Mouse (Mus musculus): ENCODE data around the gene Plxnb2.
A peak's percentile ranks its signal among the peaks of the same experiment; 100 is the strongest.

Plxnb2 gene

DNA sequence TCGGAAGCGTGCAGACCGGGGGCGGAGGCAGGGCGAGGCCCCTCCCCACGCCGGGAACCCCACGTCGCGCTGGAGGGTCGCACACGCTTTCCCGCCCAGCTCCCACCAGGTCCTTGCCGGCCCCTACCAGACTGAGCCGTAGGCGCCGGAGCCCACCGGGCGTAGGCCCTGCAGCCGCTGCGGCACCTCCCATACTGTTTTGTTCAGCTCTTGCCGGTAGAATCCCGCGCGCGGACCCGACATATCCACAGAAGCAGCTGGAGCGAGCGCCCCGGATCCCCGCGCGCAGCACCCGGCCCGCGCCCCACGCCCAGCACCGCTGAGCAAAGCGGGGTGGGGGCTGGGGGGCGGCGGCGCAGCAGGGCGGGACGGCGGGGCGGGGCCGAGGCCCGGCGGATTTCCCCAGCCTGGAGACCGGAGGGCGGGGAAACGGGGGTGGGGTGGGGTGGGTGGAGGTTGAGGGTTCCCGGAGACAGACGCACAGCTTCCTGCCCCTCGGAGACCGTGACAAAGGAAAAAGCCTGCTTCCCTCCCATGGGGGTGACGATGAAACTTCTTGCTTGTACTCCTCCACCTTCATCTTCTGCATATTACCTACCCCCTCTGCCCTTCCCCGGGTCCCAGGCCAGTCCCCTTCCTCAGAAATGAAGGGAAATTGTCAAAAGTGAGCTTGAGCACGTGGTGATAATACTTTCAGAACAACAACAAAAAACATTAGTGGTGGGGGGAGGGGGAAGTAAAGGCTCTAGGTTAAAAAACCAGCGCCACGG, 31.1 kb downstream of the Plxnb2 start, which contains the start of gene Mapk11:
TSS of gene Mapk11 (minus strand) at position 358 of the 770 bp plus-strand sequence.
- peak; percentile 68 for DNase-seq (ENCODE audit: extremely low spot score, low spot score)

DNA sequence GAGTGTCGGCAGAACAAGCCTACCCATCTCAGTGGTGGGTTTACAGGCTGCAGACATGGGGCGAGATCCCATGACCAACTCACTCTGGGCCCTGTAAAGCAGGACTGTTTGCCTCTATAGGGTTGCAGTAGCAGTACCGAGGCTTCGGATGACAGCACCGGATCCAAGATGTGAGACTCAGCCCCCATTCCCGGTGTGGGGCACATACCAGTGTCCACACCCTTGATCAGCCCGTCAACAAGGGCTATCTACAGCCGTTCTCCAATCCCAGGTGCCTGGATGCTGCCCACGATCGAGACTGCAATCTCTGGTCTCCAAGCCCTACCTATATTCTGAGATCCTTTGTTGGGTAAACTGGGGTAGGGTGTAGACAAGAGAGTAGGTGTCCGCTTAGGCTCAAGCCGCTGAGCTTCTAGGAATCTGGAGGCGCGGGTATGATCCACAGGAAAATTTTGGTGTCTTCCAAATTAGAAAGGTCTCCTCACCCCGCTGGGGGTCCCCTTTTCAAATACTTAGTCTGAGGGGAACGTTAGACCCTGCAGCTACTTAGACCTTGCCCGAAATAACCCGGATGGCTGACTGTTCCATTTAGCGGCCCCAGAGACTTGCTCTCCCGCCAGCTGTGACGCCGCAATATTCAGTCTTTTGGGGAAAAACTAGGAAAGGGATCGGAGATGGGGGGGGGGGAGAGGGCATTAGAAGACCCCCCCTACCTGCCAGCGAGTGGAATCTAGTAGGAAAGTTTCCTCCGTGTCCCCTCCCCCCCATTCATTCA, 31.9 kb downstream of the Plxnb2 start:
- peak; percentile 57 for DNase-seq (ENCODE audit: extremely low spot score, low spot score)

DNA sequence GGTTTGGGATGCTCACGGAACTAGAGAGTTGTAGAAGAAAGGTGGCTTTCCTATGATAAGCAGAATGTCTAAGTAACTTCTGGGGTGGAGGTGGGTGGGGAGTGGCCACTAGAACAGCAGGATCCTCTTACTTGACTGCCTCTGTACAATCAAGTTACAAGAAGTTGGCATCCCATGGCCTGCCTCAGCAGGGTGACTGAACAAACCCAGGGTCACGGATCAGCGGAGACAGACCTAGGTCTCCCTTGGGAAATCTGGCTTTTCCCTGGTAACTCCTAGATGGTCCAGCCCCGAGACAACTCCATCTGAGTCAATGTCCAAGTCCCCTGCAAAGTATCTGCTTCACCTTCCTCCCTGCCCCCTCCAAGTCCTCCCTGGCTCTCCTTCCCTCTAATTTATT, 32.7 kb downstream of the Plxnb2 start:
- DNase-seq (ENCODE audit: extremely low spot score, low spot score), result no peak

DNA sequence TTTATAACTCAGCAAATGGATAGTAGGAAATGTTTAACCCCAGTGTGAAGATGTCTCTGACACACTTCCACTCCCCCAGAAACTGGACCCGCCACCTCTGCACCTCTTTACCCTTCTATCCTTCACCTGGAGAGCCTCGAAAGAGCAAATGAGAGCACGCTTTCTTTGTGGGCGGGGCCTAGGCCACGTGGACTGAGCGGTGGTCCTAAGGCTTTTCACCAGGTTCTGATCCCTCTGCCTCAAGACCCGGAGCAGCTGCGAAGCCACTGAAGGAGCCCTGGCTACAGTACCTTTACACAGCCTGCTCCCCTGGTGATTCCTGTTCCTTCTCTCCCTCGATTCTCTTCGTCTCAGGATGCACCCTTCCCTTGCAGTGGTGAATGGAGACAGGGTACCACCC, 33.1 kb downstream of the Plxnb2 start:
- peak; percentile 27 for DNase-seq (ENCODE audit: extremely low spot score, low spot score)

DNA sequence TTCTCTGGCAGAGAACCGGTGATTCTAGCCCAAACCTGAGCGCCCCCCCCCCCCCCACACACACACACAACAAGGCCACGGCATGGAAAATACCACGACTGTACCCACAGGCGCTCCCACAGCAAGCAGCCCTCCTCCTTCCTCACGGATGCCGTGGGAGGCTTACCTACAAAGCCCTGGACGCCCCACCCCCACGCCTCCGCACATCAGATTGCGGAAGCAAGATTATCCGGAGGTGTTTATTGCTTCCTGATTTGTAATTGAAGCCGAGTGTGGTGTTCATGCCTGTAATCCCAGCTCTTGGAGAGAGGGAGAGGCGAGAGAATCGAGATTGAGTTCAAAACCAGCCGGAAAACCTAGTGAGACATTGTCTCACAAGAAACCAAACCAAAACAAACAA, 33.6 kb downstream of the Plxnb2 start:
- DNase-seq (ENCODE audit: extremely low spot score, low spot score), result no peak

DNA sequence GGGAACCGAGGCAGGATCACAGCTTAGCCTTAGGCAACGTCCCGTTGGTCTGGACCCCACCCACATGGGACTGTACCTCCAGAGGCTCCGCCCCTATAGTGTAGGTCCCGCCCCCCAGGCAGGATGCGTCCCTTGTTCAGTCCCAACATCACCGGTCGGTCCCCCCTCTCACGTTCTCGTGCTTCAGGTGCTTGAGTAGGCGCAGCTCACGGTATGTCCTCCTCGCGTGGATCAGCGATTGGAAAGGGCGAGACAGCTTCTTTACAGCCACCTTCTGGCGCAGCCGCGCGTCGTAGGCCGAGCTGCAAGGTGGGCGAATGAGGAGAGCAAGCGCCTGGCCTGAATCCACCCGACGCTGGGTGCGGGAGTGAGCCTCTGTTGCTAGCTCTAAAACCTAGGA, 34.1 kb downstream of the Plxnb2 start:
- DNase-seq (ENCODE audit: extremely low spot score, low spot score), result peak; percentile 40

DNA sequence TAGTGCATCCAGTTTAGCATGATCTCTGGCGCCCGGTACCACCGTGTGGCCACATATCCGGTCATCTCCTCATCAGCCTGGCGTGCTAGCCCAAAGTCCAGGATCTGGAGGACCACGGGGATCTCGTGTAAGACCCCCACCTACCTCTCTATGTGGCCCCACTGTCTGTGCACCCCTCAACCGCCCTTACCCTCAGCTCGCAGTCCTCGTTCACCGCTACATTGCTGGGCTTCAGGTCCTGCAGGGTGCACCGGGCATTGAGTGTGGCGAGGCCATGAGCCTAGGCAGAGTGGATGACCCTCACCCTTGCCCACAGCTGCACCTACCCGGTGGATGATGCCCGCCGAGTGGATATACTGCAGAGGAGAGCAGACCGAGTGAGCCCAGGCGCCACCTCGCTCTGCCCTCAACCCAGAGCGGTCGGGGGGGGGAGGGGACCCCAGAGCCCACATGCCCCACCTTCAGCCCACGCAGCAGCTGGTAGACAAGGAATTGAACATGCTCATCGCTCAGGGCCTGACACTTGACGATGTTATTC, 34.7 kb downstream of the Plxnb2 start:
- no peak for DNase-seq (ENCODE audit: extremely low spot score, low spot score)

DNA sequence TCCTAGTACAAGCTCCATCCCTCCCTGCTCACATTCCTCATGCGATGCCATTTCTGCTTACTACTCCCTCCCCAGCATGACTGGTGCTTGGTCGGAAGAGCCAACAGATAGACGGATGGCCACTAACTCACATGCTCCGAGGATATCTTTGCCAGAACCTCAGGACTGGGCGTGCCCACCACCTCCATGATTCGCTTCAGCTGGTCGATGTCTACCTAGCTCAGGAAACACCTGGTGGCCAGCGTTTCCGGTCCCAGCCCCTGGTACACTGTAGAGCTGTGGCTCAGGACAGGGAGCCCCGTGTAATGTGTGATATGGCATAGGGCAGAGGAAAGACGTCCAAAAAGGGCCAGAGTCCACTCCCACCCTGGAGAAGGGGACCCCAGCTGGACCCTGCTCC, 35.6 kb downstream of the Plxnb2 start:
- DNase-seq (ENCODE audit: extremely low spot score, low spot score), result no peak

DNA sequence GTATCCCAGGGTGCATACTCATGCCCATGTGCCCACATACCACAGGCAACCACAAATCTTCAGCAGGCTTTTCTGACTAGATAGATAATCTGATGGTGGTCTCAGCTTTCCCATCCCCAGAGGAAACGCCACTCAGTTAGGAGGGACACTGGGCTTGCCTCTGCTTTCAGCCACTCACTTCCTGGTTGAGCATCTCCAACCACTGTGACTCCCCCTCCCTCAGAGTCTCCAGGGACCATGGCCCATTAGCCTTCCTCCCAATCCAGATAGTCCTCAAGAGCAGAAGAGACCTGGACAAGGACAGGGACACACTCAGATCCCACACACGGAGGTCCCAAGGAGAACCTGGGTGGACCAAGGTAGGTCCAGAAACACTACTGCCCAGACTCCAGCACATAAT, 37.5 kb downstream of the Plxnb2 start:
- no peak for DNase-seq (ENCODE audit: extremely low spot score, low spot score)

DNA sequence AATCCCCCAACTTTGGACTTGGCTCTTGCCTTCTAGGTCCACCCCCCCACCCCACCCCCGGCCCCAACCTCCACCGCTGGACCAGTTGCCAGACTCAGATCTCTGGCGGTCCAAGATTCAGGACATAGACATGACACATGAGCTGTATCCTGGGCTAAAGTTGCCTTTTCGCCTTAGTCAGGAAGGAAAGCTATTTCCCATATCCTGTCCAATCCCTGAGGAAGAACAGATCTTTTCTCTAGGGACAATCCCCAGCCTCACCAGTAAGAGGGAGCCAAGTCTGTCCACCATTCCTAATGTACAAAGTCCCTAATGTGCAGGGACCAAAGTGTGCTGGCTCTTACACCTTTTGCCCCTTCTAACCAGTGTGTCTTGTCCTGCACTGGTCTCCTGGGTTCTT, 38.7 kb downstream of the Plxnb2 start:
- no peak for DNase-seq (ENCODE audit: extremely low spot score, low spot score)

DNA sequence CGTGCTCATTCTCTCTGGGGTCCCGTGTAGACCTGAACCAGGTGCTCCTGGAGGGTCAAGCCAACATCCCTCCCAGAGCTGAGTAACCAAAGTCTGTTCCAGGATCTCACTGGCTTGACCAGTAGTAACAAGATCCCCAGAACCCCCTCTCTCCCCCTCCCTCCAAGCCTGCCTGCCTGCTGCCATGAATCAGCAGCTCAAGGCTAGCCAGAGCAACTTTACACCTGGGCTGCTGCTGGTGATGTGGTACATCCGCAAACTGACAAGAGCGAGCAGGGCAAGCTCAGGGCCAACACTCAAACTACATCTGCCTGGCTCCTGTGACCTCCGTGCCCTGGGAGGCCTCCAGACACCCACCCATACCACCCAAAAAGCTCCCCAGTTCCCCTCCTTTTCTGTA, 39.1 kb downstream of the Plxnb2 start:
- DNase-seq (ENCODE audit: extremely low spot score, low spot score), result no peak

DNA sequence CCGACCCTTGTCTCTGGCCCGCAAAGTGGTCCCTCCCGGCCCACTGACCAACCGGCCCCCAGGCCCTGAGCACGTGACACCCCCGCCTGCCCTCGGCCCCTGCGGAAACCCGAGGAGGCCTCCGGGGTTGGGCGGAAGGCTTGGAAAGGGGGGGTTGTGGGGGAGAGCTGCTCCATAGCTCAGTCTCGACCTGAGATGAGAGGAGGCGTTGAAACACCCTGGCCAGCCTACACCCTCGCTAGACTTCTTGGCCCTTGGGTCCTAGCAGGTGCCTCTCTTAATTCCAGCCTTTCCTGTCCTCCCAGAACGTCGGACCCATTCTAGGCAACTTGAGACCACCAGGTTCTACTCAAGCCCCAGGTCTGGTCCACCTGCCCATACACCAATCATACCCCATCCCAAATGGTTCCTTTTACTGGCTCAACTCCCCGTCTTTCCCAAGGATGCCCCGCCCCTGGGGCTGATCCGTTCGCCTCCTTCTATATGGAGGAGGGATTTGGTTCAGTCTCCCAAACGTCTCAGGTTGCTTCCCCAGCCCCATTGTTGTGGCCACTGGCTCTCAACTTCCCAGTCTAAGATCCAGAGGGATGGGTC, 39.8 kb downstream of the Plxnb2 start, which contains the start of gene Mapk12:
TSS of gene Mapk12 (minus strand) at position 45 of the 594 bp plus-strand sequence.
- peak; percentile 71 for DNase-seq (ENCODE audit: extremely low spot score, low spot score)

DNA sequence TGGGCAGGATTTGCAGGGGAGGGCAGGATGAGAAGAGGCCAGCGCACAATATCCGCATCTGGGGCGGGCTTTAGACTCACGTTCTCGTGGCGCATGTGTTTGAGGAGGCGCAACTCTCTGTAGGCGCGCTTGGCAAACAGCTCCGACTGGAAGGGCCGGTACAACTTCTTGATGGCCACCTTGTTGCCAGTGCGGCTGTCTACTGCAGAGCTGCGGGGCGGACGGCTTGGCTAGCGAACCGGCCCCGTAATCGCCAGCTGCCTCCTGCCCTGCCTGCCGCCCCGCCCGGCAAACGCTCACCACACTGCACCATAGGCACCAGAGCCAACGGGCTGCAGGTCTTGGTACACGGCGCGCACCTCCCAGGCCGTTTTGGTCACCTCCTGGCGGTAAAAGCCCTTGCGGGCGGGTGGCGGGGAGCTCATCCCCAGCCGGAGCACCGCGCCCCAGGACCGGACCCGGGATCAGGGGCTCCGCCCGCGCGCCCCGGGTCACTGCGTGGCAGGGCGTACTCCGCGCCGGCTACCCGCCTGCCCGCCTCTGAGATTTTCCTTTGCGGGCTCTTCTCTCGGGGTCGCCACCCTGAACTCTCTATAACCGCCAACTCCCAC, 40.4 kb downstream of the Plxnb2 start:
- peak; percentile 58 for DNase-seq (ENCODE audit: extremely low spot score, low spot score)

DNA sequence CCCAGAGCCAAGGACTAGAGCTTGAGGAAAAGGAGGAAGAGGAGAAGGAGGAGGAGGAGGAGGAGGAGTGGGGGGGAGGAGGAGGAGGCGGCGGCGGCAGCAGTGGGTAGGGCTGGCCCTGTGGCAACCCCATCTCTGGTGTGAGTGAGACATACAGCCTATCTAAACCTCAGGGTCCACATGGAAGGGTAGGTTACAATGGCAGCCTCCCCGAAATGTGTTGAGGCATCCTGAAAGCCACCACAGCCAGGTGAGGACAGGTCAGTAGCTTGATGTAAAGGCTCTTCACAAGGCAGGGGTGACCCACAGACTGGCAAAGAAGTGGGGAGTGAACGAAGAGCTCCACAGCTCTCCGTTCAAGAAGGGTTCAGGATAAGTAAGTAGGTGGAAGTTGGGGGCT, 42.1 kb downstream of the Plxnb2 start:
- no peak for DNase-seq (ENCODE audit: extremely low spot score, low spot score)

DNA sequence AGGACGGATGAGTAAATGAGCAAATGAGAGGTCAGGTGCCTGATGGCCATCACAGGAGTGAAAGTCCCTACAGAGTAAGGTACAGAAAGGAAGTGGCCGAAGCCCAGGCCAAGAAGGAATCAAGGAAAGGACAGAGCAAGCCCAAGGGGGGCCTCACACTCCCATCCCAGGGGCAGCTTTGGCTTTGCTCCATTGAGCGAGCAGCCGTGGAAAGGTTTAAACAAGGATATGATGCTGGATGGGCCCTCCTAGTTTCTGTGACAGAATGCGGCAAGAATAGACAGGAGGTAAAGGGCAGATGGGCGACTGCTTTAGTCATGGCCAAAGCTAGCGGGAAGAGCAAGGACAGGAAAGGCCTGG, 42.6 kb downstream of the Plxnb2 start:
- no peak for DNase-seq (ENCODE audit: extremely low spot score, low spot score)

DNA sequence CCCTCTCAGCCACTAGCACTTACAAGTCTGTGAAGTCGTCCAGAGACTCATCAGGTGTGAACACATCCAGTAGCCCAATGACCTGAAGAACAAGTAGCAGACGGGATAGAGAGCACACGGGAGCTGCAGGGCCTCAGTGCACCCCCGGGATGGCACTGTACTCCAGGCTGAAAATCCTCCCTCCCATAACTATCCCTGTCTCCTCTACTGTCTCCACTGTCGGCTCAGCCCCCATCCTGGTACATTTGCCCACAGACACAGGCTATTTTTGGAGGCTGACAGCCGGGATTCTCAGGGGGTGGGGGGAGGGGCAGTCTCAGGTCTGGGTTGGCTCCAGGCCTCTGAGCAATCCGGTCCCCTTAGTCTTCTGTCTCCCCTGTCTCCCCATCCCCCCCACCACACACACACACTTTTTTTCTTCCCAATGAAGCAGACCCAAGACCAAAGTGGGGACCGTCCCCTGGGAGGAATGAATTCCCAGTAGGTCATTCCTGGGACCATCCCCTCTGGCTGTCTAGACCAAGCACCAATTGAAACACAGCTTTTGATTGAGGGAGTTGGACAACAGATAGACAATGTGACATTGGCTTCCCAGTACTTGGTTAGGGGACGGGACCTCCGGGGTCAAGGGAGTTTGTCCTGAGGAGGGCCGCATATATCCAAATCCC, 43.1 kb downstream of the Plxnb2 start:
- no peak for DNase-seq (ENCODE audit: extremely low spot score, low spot score)

DNA sequence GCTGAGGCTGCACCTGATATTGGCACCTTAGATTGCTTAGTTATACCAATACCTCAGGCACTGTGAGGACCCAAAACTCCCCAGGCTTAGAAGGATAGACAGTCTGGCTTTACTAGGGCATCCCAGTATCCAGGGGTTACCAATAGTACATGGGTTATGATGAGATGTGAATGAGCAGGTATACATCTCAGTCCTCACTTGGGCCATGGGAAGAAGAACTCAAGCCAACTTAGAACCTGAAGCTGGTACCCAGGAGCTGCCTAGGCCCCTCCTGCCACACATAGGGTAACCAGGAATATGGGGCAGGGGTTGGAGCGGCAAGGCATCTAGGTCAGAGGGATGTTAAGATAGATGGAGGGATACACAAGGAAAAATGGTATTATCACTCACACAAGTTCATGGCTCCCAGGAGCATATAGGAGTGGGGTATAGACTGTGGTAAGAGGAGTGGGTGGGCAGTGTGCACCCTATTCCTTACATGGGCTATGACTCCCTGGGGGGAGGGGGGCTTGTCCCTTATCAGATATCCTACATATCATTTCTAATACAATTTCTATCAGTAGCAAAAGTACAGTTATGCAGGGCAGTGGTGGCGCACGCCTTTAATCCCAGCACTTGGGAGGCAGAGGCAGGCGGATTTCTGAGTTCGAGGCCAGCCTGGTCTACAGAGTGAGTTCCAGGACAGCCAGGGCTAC, 44.0 kb downstream of the Plxnb2 start:
- no peak for DNase-seq (ENCODE audit: extremely low spot score, low spot score)

DNA sequence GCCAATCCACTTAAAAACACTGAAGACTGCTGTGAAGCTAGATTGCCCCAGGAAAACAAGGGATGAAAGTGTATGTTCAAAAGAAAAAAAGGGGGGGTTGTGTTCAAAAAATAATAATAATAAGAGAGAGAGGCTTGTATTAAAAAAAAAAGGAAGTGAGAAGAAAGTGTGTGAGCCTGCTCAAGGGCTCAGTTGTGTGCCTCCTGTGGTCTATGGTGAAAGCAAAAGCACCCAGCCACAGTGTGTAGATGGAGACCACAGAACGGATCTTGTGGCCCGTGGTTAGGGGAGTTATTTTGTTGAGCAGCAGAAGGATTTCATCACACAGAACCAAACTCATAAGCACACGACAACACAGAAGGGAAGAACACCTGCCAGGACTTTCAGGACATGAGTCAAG, 49.3 kb downstream of the Plxnb2 start:
- no peak for DNase-seq (ENCODE audit: extremely low spot score, low spot score)

DNA sequence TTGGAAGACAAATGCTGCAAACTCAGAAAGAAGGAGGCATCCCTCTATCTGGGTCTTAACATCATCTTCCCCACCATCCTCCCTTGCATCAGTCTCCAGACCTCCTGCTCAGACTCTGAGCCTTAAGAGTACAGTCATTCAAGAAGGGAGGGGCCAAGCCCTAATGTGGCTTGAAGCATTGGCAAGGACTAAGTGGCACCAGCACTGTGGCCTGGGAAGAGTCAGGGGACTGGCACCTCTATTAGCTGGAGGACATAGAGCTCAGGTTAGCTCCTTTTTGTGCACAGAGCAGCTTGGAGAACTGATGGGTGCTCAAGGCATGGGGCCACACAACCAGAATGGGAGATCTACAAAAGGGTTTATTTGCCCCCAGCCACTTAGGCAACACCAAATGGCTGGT, 50.3 kb downstream of the Plxnb2 start:
- DNase-seq (ENCODE audit: extremely low spot score, low spot score), result no peak
